Mouse (Mus musculus) right cerebral cortex, adult 18-20 months (tissue): ENCODE data around the gene Pde6h.

Source experiments
- DNase-seq: peaks from one replicate; pipeline ENCODE4 v3.0.0; 2022; ENCODE audit warnings: mixed read lengths

The Pde6h gene

GRCm38 (mm10) chr6:136912751-136913265 lies 10.8 kb upstream of the Pde6h start:
- no peak for DNase-seq

GRCm38 (mm10) chr6:136913384-136914126 lies 10.1 kb upstream of the Pde6h start:
- no peak for DNase-seq

GRCm38 (mm10) chr6:136914234-136914633 lies 9.4 kb upstream of the Pde6h start:
- DNase-seq = no peak

- DNase-seq = no peak
Observed at GRCm38 (mm10) chr6:136915721-136916395, 7.8 kb upstream of the Pde6h start.

GRCm38 (mm10) chr6:136917885-136918284 lies 5.7 kb upstream of the Pde6h start:
- DNase-seq = no peak

GRCm38 (mm10) chr6:136920320-136921257 lies 3.0 kb upstream of the Pde6h start:
- peak; percentile 72 for DNase-seq

- no peak for DNase-seq
Observed at GRCm38 (mm10) chr6:136921601-136922000, 2.0 kb upstream of the Pde6h start.

GRCm38 (mm10) chr6:136922080-136922479 lies 1.6 kb upstream of the Pde6h start, which contains the start of gene Erp27:
TSS of gene Erp27 (minus strand) at chr6:136922180.
- DNase-seq = no peak

GRCm38 (mm10) chr6:136922871-136923270 lies 761 bp upstream of the Pde6h start:
- no peak for DNase-seq

GRCm38 (mm10) chr6:136925049-136925448 lies 1.4 kb downstream of the Pde6h start:
- no peak for DNase-seq

- no peak for DNase-seq
Observed at GRCm38 (mm10) chr6:136927626-136928025, 4.0 kb downstream of the Pde6h start.

- no peak for DNase-seq
Observed at GRCm38 (mm10) chr6:136930677-136931076, 7.0 kb downstream of the Pde6h start.

- DNase-seq = no peak
Observed at GRCm38 (mm10) chr6:136931246-136931645, 7.6 kb downstream of the Pde6h start.

- DNase-seq = no peak
Observed at GRCm38 (mm10) chr6:136934068-136934467, 10.4 kb downstream of the Pde6h start.

GRCm38 (mm10) chr6:136935233-136935632 lies 11.6 kb downstream of the Pde6h start:
- DNase-seq = no peak

- DNase-seq = no peak
Observed at GRCm38 (mm10) chr6:136936361-136936760, 12.7 kb downstream of the Pde6h start.

- DNase-seq = no peak
Observed at GRCm38 (mm10) chr6:136937117-136937516, 13.5 kb downstream of the Pde6h start.

- no peak for DNase-seq
Observed at GRCm38 (mm10) chr6:136938331-136939126, 14.9 kb downstream of the Pde6h start.

GRCm38 (mm10) chr6:136939326-136940187 lies 15.9 kb downstream of the Pde6h start:
- no peak for DNase-seq

- DNase-seq = no peak
Observed at GRCm38 (mm10) chr6:136940188-136940960, 16.7 kb downstream of the Pde6h start.
